Mouse (Mus musculus): ENCODE data around the gene Wdr48.
A peak's percentile ranks its signal among the peaks of the same experiment; 100 is the strongest.

DNA sequence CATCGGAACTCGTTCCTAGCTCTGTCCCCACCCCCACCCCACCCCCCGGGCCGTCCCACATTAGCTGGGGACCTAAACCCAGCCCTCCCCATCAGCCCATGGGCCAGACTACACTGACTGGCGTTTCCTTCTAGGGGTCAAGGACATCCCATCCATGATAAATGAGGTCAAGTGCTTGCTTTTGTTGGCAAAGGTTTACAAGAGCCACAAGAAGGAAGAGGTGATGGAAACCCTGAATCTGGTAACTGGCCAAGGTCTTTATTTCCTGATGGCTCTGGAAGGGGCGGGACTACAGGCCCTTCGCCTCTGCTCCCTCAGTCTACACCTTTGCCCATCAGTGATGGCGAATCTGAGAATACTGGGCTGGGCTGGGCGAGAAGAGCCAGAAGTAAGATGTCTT lies 64.2 kb downstream of the Wdr48 start:
- TF ChIP-seq CTCF (conservative IDR thresholded peaks at IDR 0.05; ENCODE audit: low read length) (no peak), NANOG (IDR thresholded peaks at IDR 0.05; ENCODE audit: borderline replicate concordance, low read length) (peak; percentile 60; the same call in 1 of the 2 replicates), POU5F1 (IDR thresholded peaks at IDR 0.05; ENCODE audit: borderline replicate concordance, low read length) (no peak)

Data from E14TG2a.4 (cell line).